Mouse (Mus musculus): ENCODE data around the gene Gm9999.

- TF ChIP-seq MYOD1 (IDR thresholded peaks at IDR 0.05; ENCODE audit: control insufficient read depth in 1 of 3, insufficient read length in 2 of 3, low read depth in 2 of 3): no peak
- TF ChIP-seq CEBPB (IDR thresholded peaks at IDR 0.05; ENCODE audit: insufficient read depth, poor library complexity, severe bottlenecking): no peak
- TF ChIP-seq POLR2A (IDR thresholded peaks at IDR 0.05; ENCODE audit: insufficient read length, low read depth): no peak
- TF ChIP-seq POLR2AphosphoS2 (IDR thresholded peaks at IDR 0.05; ENCODE audit: insufficient read length, low read depth): no peak
- TF ChIP-seq USF1 (IDR thresholded peaks at IDR 0.05; ENCODE audit: low read depth): no peak
- TF ChIP-seq SRF (IDR thresholded peaks at IDR 0.05; ENCODE audit: control insufficient read depth, insufficient read length, low read depth): no peak
- TF ChIP-seq MYOG (IDR thresholded peaks at IDR 0.05; ENCODE audit: control insufficient read depth in 1 of 3, insufficient read depth in 1 of 3, insufficient read length in 2 of 3, low read depth in 2 of 3): peak in 1 of 3 experiments; percentile 61
- TF ChIP-seq TCF12 (IDR thresholded peaks at IDR 0.05; ENCODE audit: insufficient read depth, poor library complexity, severe bottlenecking): no peak
- no peak for TF ChIP-seq TCF3 (IDR thresholded peaks at IDR 0.05; ENCODE audit: insufficient read length, low read depth)
- no peak for TF ChIP-seq MAX (IDR thresholded peaks at IDR 0.05; ENCODE audit: low read depth)
Measured at GRCm38 (mm10) chr7:46997644-46998395, 14.4 kb downstream of the Gm9999 start.

All from myocyte (in vitro differentiated cells).